Mouse (Mus musculus) spleen, adult 18-20 months (tissue): Measurements from ENCODE around the gene Ttc9b.
A peak's percentile ranks its signal among the peaks of the same experiment; 100 is the strongest.

Source experiments
- DNase-seq, 2 experiments: peaks; one replicate each; pipeline ENCODE4 v3.0.0; 2022; ENCODE audit warnings: mixed read lengths in 2 of 2

The Ttc9b gene

GRCm38 (mm10) chr7:27688246-27688788, 34.6 kb downstream of the Ttc9b start:
- DNase-seq, result no peak

DNA sequence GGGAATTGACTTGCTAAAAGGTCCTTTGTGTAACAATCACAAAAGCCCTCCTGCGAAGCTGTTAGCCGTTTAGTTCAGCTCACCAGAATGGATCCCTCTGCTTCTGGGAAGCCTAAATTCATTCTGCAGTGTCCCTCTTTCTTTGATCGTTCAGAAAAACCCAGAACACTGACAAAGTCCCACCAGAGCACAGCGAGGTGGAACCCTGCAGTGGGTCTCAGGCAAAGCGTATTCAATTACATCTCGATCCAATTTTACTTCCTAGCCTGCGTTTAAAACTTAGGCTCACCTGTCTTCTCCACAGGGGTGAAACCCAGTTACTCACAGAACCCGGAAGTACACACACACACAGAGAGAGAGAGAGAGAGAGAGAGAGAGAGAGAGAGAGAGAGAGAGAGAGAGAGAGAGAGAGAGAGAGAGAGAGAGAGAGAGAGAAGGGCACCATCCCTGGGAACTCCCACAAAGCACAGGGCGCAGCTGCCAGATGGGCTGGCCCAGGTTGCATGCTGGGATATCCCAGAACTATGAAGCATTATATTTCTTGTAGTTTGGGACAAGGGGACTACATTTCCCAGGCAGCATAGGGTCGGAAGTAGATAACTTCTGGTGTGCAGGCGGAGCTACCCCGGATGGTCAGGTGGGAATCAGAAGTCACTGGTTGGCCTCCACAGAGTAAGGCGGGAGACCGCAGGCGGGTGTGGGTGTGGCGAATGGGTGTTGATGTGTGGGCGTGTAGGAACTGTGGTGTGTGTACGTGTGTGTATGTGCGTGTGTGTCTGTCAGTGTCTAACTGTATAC, 35.3 kb downstream of the Ttc9b start, which contains the start of gene Zfp607b:
Gene Zfp607b (plus strand): TSS at position 526 of the 798 bp plus-strand sequence.
- DNase-seq, result peak; percentile 84 to 90

GRCm38 (mm10) chr7:27691076-27691475, 37.4 kb downstream of the Ttc9b start:
- peak in 1 of 2 experiments; percentile 32 for DNase-seq

DNA sequence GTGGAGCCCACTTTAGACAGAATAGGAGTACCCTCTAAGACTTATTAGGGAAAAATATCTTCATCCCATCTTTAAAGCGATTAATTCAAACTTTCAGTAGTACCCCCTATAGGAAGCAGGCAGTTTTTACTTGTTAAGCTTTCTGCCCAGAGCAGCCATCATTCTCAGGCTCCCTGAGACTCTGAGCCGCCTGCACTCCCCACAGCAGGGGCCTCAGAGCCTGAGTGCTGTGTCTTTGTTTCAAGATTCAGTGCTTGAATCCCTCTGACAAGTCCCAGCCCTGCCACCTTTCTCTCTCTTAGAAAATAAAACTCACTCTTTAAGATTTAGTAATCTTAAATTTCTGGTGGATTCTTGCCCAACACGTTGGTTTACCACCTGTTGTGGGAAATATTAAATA, 43.0 kb downstream of the Ttc9b start:
- DNase-seq, result no peak
